Mouse (Mus musculus): Measurements from ENCODE around the gene Glipr2. TPM values are rescaled to one million over a fixed set of nuclear protein-coding genes. Genes with fewer than 3 reads are reported as not detected.

Gene Glipr2
- polyA plus RNA-seq, 1 experiment from 2014 or later = 57.8 TPM

DNA sequence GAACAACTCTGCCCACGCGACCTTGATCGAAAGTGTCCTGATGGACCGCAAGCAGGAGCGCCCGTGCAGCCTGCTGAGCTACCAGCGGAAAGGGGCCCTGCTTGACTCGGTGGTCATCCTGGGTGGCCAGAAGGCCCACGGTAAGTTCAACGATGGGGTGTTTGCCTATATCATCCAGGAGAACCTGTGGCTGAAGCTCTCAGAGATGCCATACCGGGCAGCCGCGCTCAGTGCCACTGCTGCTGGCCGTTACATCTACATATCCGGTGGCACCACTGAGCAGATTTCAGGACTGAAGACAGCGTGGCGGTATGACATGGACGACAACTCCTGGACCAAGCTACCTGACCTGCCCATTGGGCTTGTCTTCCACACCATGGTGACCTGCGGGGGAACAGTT, 27.1 kb downstream of the Glipr2 start:
- Histone ChIP-seq H3K27ac (ENCODE audit: low read length) (no peak overlapping the region), H3K9ac (ENCODE audit: low read length) (no peak overlapping the region), H3K9me3 (ENCODE audit: control insufficient read depth, low read length) (no peaks in the 10 kb centered on the region), H3K4me1 (replicated peaks; ENCODE audit: control insufficient read depth, insufficient read depth, low read length) (peaks cover 9% of the 10 kb centered on the region), H3K27me3 (ENCODE audit: control insufficient read depth, insufficient read depth, low read depth, low read length) (no peaks in the 10 kb centered on the region), H3K36me3 (ENCODE audit: control insufficient read depth, insufficient read depth, low read length) (no peaks in the 10 kb centered on the region), H3K4me3 (ENCODE audit: low read length) (no peak overlapping the region), H3K4me2 (ENCODE audit: low read depth, low read length) (no peak overlapping the region)
- WGBS = 88% methylated on average over 19 of the region's 19 CpGs
- ATAC-seq (ENCODE audit: low read depth) = no peak

DNA sequence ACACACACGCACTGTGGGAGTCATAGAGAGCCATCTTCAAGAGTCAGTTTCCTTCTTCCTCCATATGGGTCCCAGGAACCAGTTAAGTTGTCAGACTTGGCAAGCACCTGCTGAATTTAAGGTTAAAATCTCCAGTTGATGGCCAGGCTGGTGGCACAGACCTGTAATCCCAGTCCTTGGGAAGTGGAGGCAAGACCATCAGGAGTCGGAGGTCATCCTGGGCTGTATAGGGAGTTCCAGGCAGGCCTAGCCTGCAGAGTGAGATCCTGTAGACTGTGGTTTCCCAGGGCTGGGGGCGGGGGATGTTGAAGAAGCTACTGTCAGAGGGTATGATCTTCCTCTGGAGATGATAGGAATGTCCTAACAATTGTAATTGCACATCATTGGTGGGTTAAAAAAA, 31.8 kb downstream of the Glipr2 start:
- no peaks in the 10 kb centered on the region for H3K4me1 ChIP-seq (replicated peaks; ENCODE audit: control insufficient read depth, insufficient read depth, low read length)
- no peaks in the 10 kb centered on the region for H3K36me3 ChIP-seq (ENCODE audit: control insufficient read depth, insufficient read depth, low read length)
- no peaks in the 10 kb centered on the region for H3K9me3 ChIP-seq (ENCODE audit: control insufficient read depth, low read length)
- no peak overlapping the region for H3K27ac ChIP-seq (ENCODE audit: low read length)
- H3K4me2 ChIP-seq (ENCODE audit: low read depth, low read length) = no peak overlapping the region
- H3K9ac ChIP-seq (ENCODE audit: low read length) = no peak overlapping the region
- no peaks in the 10 kb centered on the region for H3K27me3 ChIP-seq (ENCODE audit: control insufficient read depth, insufficient read depth, low read depth, low read length)
- 79% methylated on average over 3 of the region's 3 CpGs for WGBS
- H3K4me3 ChIP-seq (ENCODE audit: low read length) = no peak overlapping the region
- ATAC-seq (ENCODE audit: low read depth) = no peak

DNA sequence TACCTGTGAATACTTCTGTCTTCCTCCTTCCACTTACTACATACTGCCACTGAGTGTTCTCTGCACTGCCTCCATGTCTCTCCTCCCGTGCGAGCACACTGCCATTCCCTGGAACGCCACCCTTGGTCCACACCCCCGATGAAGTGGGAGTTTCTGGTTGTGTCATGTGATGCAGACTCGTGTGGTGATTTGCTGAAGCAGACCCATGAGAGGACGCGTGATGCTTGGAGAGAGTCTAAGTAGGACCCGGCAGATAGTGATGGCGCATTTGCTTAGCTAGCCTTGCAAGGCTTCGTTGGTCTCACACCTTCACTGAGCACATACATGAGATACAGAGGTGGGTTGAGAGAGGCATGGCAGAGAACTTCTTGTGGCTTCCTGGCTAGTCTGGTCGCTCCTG, 35.9 kb downstream of the Glipr2 start:
- H3K36me3 ChIP-seq (ENCODE audit: control insufficient read depth, insufficient read depth, low read length) = no peaks in the 10 kb centered on the region
- ATAC-seq (ENCODE audit: low read depth) = no peak
- WGBS = 89% methylated on average over 11 of the region's 11 CpGs

GRCm38 (mm10) chr4:43994342-43994741, 37.1 kb downstream of the Glipr2 start:
- no peak overlapping the region for H3K9ac ChIP-seq (ENCODE audit: low read length)
- H3K27me3 ChIP-seq (ENCODE audit: control insufficient read depth, insufficient read depth, low read depth, low read length) = no peaks in the 10 kb centered on the region
- no peak overlapping the region for H3K27ac ChIP-seq (ENCODE audit: low read length)
- no peak overlapping the region for H3K4me3 ChIP-seq (ENCODE audit: low read length)
- 51% methylated on average over 2 of the region's 2 CpGs for WGBS
- H3K4me2 ChIP-seq (ENCODE audit: low read depth, low read length) = no peak overlapping the region
- no peaks in the 10 kb centered on the region for H3K9me3 ChIP-seq (ENCODE audit: control insufficient read depth, low read length)
- no peaks in the 10 kb centered on the region for H3K4me1 ChIP-seq (replicated peaks; ENCODE audit: control insufficient read depth, insufficient read depth, low read length)
- H3K36me3 ChIP-seq (ENCODE audit: control insufficient read depth, insufficient read depth, low read length) = no peaks in the 10 kb centered on the region
- no peak for ATAC-seq (ENCODE audit: low read depth)

More for the DNA sequence above, 35.9 kb downstream of the Glipr2 start:
- Histone ChIP-seq H3K4me3 (ENCODE audit: low read length) (no peak overlapping the region), H3K27me3 (ENCODE audit: control insufficient read depth, insufficient read depth, low read depth, low read length) (no peaks in the 10 kb centered on the region), H3K4me2 (ENCODE audit: low read depth, low read length) (no peak overlapping the region), H3K9ac (ENCODE audit: low read length) (no peak overlapping the region), H3K27ac (ENCODE audit: low read length) (no peak overlapping the region), H3K9me3 (ENCODE audit: control insufficient read depth, low read length) (no peaks in the 10 kb centered on the region), H3K4me1 (replicated peaks; ENCODE audit: control insufficient read depth, insufficient read depth, low read length) (no peaks in the 10 kb centered on the region)

- no peak for ATAC-seq (ENCODE audit: low read depth)
- H3K9me3 ChIP-seq (ENCODE audit: control insufficient read depth, low read length) = no peaks in the 10 kb centered on the region
- H3K9ac ChIP-seq (ENCODE audit: low read length) = no peak overlapping the region
- no peaks in the 10 kb centered on the region for H3K4me1 ChIP-seq (replicated peaks; ENCODE audit: control insufficient read depth, insufficient read depth, low read length)
- H3K36me3 ChIP-seq (ENCODE audit: control insufficient read depth, insufficient read depth, low read length) = no peaks in the 10 kb centered on the region
- H3K4me3 ChIP-seq (ENCODE audit: low read length) = no peak overlapping the region
- no peak overlapping the region for H3K27ac ChIP-seq (ENCODE audit: low read length)
- no peak overlapping the region for H3K4me2 ChIP-seq (ENCODE audit: low read depth, low read length)
- H3K27me3 ChIP-seq (ENCODE audit: control insufficient read depth, insufficient read depth, low read depth, low read length) = no peaks in the 10 kb centered on the region
- WGBS = 60% methylated on average over 6 of the region's 6 CpGs
These were observed 46.4 kb downstream of the Glipr2 start for GRCm38 (mm10) chr4:44003622-44004021.

DNA sequence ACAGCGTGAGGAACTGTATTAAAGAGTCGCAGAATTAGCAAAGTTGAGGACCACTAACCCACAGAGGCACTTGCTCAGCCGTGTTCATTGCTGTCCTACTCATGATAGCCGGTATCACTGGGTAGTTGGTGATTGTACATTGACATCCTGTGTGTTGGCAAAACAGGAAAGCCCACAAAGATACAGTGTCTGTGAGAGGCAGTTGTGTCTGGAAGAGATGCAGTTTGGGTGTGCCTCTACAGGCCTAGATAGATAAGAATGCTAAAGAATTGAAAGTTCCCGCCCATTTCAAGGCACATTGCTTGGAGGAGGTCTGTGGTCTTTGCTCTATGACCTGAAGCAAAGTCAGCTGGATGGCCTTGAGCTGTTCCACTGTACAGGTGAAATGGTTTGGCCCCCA, 46.9 kb downstream of the Glipr2 start, which contains the start of gene Clta:
TSS of gene Clta (plus strand) at position 327 of the 400 bp plus-strand sequence.
- no peaks in the 10 kb centered on the region for H3K9me3 ChIP-seq (ENCODE audit: control insufficient read depth, low read length)
- no peak within 1 kb of the TSS for H3K4me3 ChIP-seq (ENCODE audit: low read length)
- 78% methylated on average over 5 of the region's 5 CpGs for WGBS
- no peaks in the 10 kb centered on the region for H3K36me3 ChIP-seq (ENCODE audit: control insufficient read depth, insufficient read depth, low read length)
- ATAC-seq (ENCODE audit: low read depth) = no peak
- no peak within 1 kb of the TSS for H3K27ac ChIP-seq (ENCODE audit: low read length)
- no peak within 1 kb of the TSS for H3K4me2 ChIP-seq (ENCODE audit: low read depth, low read length)
- H3K27me3 ChIP-seq (ENCODE audit: control insufficient read depth, insufficient read depth, low read depth, low read length) = no peaks in the 10 kb centered on the region
- H3K9ac ChIP-seq (ENCODE audit: low read length) = no peak within 1 kb of the TSS
- no peaks in the 10 kb centered on the region for H3K4me1 ChIP-seq (replicated peaks; ENCODE audit: control insufficient read depth, insufficient read depth, low read length)

GRCm38 (mm10) chr4:44004623-44005409, 47.6 kb downstream of the Glipr2 start:
- WGBS = 70% methylated on average over 3 of the region's 3 CpGs
- Histone ChIP-seq H3K4me2 (ENCODE audit: low read depth, low read length) (no peak overlapping the region), H3K4me3 (ENCODE audit: low read length) (no peak overlapping the region), H3K27me3 (ENCODE audit: control insufficient read depth, insufficient read depth, low read depth, low read length) (no peaks in the 10 kb centered on the region), H3K27ac (ENCODE audit: low read length) (no peak overlapping the region), H3K36me3 (ENCODE audit: control insufficient read depth, insufficient read depth, low read length) (no peaks in the 10 kb centered on the region), H3K9ac (ENCODE audit: low read length) (no peak overlapping the region), H3K4me1 (replicated peaks; ENCODE audit: control insufficient read depth, insufficient read depth, low read length) (no peaks in the 10 kb centered on the region), H3K9me3 (ENCODE audit: control insufficient read depth, low read length) (no peaks in the 10 kb centered on the region)
- no peak for ATAC-seq (ENCODE audit: low read depth)

GRCm38 (mm10) chr4:44010176-44010575, 53.0 kb downstream of the Glipr2 start:
- H3K36me3 ChIP-seq (ENCODE audit: control insufficient read depth, insufficient read depth, low read length) = no peaks in the 10 kb centered on the region
- no peak overlapping the region for H3K4me3 ChIP-seq (ENCODE audit: low read length)
- H3K9ac ChIP-seq (ENCODE audit: low read length) = no peak overlapping the region
- no peak for ATAC-seq (ENCODE audit: low read depth)
- no peaks in the 10 kb centered on the region for H3K9me3 ChIP-seq (ENCODE audit: control insufficient read depth, low read length)
- no peak overlapping the region for H3K4me2 ChIP-seq (ENCODE audit: low read depth, low read length)
- H3K27ac ChIP-seq (ENCODE audit: low read length) = no peak overlapping the region
- 97% methylated on average over 1 of the region's 1 CpGs for WGBS
- H3K4me1 ChIP-seq (replicated peaks; ENCODE audit: control insufficient read depth, insufficient read depth, low read length) = peaks cover 19% of the 10 kb centered on the region
- no peaks in the 10 kb centered on the region for H3K27me3 ChIP-seq (ENCODE audit: control insufficient read depth, insufficient read depth, low read depth, low read length)

DNA sequence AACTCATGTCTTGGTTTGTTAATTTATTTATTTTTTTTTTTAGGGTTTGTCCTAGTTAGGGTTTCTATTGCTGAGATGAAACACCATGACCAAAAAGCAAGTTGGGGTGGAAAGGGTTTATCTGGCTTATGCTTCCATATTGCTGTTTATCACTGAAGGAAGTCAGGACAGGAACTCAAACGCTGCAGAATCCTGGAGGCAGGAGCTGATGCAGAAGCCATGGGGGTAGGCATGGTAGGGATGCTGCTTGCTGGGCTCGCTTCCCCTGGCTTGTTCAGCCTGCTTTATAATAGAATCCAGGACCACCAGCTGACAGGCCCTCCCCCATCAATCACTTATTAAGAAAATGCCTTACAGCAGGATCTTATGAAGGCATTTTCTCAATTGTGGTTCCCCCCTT, 53.7 kb downstream of the Glipr2 start:
- Histone ChIP-seq H3K4me1 (replicated peaks; ENCODE audit: control insufficient read depth, insufficient read depth, low read length) (peaks cover 19% of the 10 kb centered on the region), H3K4me2 (ENCODE audit: low read depth, low read length) (no peak overlapping the region), H3K36me3 (ENCODE audit: control insufficient read depth, insufficient read depth, low read length) (no peaks in the 10 kb centered on the region), H3K4me3 (ENCODE audit: low read length) (no peak overlapping the region), H3K9ac (ENCODE audit: low read length) (no peak overlapping the region), H3K27ac (ENCODE audit: low read length) (no peak overlapping the region), H3K27me3 (ENCODE audit: control insufficient read depth, insufficient read depth, low read depth, low read length) (no peaks in the 10 kb centered on the region), H3K9me3 (ENCODE audit: control insufficient read depth, low read length) (no peaks in the 10 kb centered on the region)
- ATAC-seq (ENCODE audit: low read depth) = no peak
- 45% methylated on average over 2 of the region's 2 CpGs for WGBS
